Mouse (Mus musculus): Measurements from ENCODE around the gene Tmem163. TPM values are rescaled to one million over a fixed set of nuclear protein-coding genes. Genes with fewer than 3 reads are reported as not detected.

Tmem163 gene
- polyA plus RNA-seq, 2 experiments, result 0.13 to 0.27 TPM

DNA sequence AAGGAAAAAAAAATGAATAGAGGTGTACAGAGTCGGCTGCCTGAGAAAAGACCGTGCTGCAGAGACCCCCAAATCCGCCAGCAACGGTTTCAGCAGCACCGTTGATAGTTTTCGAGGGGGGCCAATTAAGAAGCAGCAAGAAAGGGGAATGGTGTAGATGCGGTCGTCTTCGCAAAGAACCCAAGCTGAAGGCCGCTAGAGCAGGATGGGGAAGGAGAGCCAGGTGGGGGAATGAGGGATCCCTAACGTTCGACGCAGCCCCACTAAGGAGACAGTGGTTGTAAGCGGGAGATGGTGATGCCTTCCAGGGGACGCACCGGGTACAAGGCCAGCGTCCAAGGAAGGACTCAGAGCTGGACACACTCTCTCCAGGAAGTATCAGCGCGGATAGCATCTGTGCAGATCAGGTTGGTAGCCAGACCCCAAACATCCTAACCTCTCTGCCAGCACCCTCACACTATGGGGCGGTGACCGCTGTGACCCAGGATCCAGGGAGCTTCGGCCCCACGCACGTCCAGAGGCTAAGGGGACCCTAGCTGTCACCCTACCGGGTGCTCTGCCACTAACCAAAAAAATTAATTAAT lies 2.7 kb downstream of the Tmem163 start:
- DNase-seq (ENCODE audit: low read depth in 3 of 3, low spot score in 3 of 3) (no peak), ATAC-seq (ENCODE audit: insufficient read depth) (no peak)
- H3K4me1 ChIP-seq (replicated peaks; ENCODE audit: control insufficient read depth in 2 of 2, insufficient read depth in 2 of 2, low read length in 1 of 2), result no peaks in the 10 kb centered on the region
- H3K9ac ChIP-seq (replicated peaks), result no peak overlapping the region
- H3K27ac ChIP-seq, result no peak overlapping the region
- no peaks in the 10 kb centered on the region for H3K9me3 ChIP-seq (ENCODE audit: control insufficient read depth, low read length)
- H3K36me3 ChIP-seq (replicated peaks; ENCODE audit: control insufficient read depth, insufficient read depth, low read depth), result no peaks in the 10 kb centered on the region
- 9% methylated on average over 25 of the region's 25 CpGs for WGBS (ENCODE audit: insufficient replicate concordance)
- no peak overlapping the region for H3K4me3 ChIP-seq (ENCODE audit: insufficient read depth in 1 of 2, low read depth in 2 of 2, low read length in 2 of 2)
- peak overlapping the region; percentile 56; the same call in 1 of the 2 replicates for H3K4me2 ChIP-seq (ENCODE audit: low read depth)
- TF ChIP-seq CTCF (IDR thresholded peaks at IDR 0.05; ENCODE audit: low read depth), result no peak
- no peak for TF ChIP-seq EP300 (IDR thresholded peaks at IDR 0.05; ENCODE audit: low read depth)
- peaks cover 51% of the 10 kb centered on the region for H3K27me3 ChIP-seq (ENCODE audit: control insufficient read depth, insufficient read depth, low read length)

DNA sequence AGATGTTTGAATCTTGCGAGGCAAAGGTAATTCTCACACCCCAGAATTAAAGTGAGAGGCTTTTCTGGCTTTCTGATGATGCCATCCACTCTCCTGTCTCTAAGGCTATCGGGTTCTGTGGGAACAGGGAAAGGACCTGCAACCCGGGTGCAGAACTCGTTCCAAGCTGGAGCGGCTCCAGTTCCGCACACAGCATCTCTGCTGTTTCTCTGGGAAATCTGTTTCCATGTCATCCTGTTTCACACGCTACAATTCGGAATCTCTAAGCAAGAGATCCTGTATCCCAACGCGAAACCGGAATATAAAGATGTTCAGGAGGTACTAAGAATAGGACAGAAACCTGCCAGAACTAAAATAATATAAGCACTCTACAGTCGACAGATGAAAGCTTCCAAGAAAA lies 3.2 kb downstream of the Tmem163 start:
- WGBS (ENCODE audit: insufficient replicate concordance), result 47% methylated on average over 12 of the region's 12 CpGs
- TF ChIP-seq CTCF (IDR thresholded peaks at IDR 0.05; ENCODE audit: low read depth) (no peak), EP300 (IDR thresholded peaks at IDR 0.05; ENCODE audit: low read depth) (no peak)
- no peak overlapping the region for H3K4me2 ChIP-seq (ENCODE audit: low read depth)
- H3K27ac ChIP-seq, result no peak overlapping the region
- H3K27me3 ChIP-seq (ENCODE audit: control insufficient read depth, insufficient read depth, low read length), result peaks cover 51% of the 10 kb centered on the region
- DNase-seq (ENCODE audit: low read depth in 3 of 3, low spot score in 3 of 3), result no peak
- H3K36me3 ChIP-seq (replicated peaks; ENCODE audit: control insufficient read depth, insufficient read depth, low read depth), result no peaks in the 10 kb centered on the region
- H3K4me1 ChIP-seq (replicated peaks; ENCODE audit: control insufficient read depth in 2 of 2, insufficient read depth in 2 of 2, low read length in 1 of 2), result no peaks in the 10 kb centered on the region
- H3K4me3 ChIP-seq (ENCODE audit: insufficient read depth in 1 of 2, low read depth in 2 of 2, low read length in 2 of 2), result no peak overlapping the region
- no peaks in the 10 kb centered on the region for H3K9me3 ChIP-seq (ENCODE audit: control insufficient read depth, low read length)
- no peak for ATAC-seq (ENCODE audit: insufficient read depth)
- no peak overlapping the region for H3K9ac ChIP-seq (replicated peaks)

DNA sequence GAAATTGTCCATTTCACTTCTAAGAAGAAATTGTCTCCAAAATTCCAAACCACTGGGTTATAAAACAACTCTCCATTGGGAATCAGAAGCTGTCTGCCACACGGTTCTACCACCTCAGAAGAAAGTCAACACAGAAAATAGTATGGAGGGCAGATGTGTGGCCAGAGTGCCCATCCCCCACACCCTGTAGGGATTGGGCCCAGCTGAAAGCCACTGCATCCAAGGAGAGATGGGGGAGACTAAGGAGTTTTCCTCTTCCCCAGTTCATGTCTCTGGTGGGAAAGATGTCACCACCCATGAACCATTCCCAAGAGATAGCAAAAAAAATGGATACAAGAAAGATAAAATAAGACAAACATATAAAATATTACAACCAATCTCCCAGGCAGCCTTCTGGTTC lies 4.1 kb downstream of the Tmem163 start:
- no peak overlapping the region for H3K27ac ChIP-seq
- WGBS (ENCODE audit: insufficient replicate concordance), result 30% methylated on average over 1 of the region's 1 CpGs
- no peaks in the 10 kb centered on the region for H3K36me3 ChIP-seq (replicated peaks; ENCODE audit: control insufficient read depth, insufficient read depth, low read depth)
- H3K4me2 ChIP-seq (ENCODE audit: low read depth), result no peak overlapping the region
- H3K27me3 ChIP-seq (ENCODE audit: control insufficient read depth, insufficient read depth, low read length), result peaks cover 49% of the 10 kb centered on the region
- ATAC-seq (ENCODE audit: insufficient read depth), result no peak
- H3K4me1 ChIP-seq (replicated peaks; ENCODE audit: control insufficient read depth in 2 of 2, insufficient read depth in 2 of 2, low read length in 1 of 2), result no peaks in the 10 kb centered on the region
- TF ChIP-seq EP300 (IDR thresholded peaks at IDR 0.05; ENCODE audit: low read depth) (no peak), CTCF (IDR thresholded peaks at IDR 0.05; ENCODE audit: low read depth) (no peak)
- H3K4me3 ChIP-seq (ENCODE audit: insufficient read depth in 1 of 2, low read depth in 2 of 2, low read length in 2 of 2), result no peak overlapping the region
- H3K9me3 ChIP-seq (ENCODE audit: control insufficient read depth, low read length), result no peaks in the 10 kb centered on the region
- no peak overlapping the region for H3K9ac ChIP-seq (replicated peaks)
- DNase-seq (ENCODE audit: low read depth in 3 of 3, low spot score in 3 of 3), result no peak

DNA sequence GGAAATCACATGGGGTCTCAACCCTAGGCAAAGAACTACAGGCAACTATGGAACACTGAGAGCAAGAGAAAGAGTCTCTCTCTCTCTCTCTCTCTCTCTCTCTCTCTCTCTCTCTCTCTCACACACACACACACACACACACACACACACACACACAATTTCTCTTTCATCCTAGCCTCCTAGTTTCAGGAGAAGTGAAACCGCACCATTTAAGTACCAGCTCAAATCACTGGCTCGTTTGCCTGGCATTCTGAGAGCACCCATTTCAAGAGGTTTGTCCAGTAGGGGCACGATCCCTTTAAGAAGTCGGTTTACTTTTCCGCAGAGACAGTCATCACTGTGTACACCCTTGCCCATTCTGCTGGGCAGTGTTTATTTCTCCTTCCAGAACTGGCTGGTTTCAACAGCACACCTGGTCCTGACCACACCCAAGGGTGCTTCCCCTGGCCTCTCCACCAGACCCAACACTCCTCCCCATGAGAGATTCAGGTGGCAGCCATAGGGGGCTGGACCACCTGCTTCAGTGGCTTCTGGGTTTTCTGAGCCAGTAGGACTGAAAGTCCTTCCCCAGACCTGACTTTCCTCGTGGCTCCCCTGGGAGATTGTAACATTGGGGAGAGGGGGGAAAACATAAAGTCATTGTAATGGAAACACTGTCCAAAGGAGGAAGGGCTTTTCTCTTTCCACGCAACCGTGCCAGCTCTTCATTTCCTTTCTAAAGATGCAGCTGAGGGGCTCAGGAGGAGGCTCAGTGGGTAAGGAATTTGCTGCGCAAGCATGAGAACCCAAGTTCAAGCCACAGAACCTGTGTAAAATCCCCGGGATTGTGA lies 5.9 kb downstream of the Tmem163 start:
- ATAC-seq (ENCODE audit: insufficient read depth) (no peak), DNase-seq (ENCODE audit: low read depth in 3 of 3, low spot score in 3 of 3) (no peak)
- no peak for TF ChIP-seq CTCF (IDR thresholded peaks at IDR 0.05; ENCODE audit: low read depth)
- TF ChIP-seq EP300 (IDR thresholded peaks at IDR 0.05; ENCODE audit: low read depth), result no peak
- WGBS (ENCODE audit: insufficient replicate concordance), result 62% methylated on average over 10 of the region's 10 CpGs
- Histone ChIP-seq H3K27me3 (ENCODE audit: control insufficient read depth, insufficient read depth, low read length) (peaks cover 31% of the 10 kb centered on the region), H3K9me3 (ENCODE audit: control insufficient read depth, low read length) (no peaks in the 10 kb centered on the region), H3K4me3 (ENCODE audit: insufficient read depth in 1 of 2, low read depth in 2 of 2, low read length in 2 of 2) (no peak overlapping the region), H3K36me3 (replicated peaks; ENCODE audit: control insufficient read depth, insufficient read depth, low read depth) (no peaks in the 10 kb centered on the region), H3K4me2 (ENCODE audit: low read depth) (no peak overlapping the region), H3K9ac (replicated peaks) (no peak overlapping the region), H3K27ac (no peak overlapping the region), H3K4me1 (replicated peaks; ENCODE audit: control insufficient read depth in 2 of 2, insufficient read depth in 2 of 2, low read length in 1 of 2) (no peaks in the 10 kb centered on the region)

DNA sequence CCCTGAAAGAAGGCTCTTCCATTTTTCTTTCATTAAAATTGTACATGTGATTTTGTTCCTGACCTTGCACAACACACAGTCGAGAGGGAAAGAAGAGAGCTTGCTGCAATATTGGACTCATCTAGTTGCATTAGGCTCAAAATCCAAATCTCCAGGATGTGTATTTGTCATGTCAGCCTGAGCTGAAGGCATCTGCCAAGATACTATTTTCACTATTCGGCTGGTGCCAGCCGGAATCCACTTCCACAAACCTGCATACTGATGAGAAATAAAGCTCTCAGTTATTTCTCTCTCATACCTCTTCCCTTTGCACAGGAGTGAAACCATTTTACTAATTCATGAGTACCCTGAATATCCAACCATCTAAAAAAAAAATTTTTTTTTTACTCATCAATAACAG lies 11.2 kb downstream of the Tmem163 start:
- no peak overlapping the region for H3K4me3 ChIP-seq (ENCODE audit: insufficient read depth in 1 of 2, low read depth in 2 of 2, low read length in 2 of 2)
- H3K9me3 ChIP-seq (ENCODE audit: control insufficient read depth, low read length), result no peaks in the 10 kb centered on the region
- H3K36me3 ChIP-seq (replicated peaks; ENCODE audit: control insufficient read depth, insufficient read depth, low read depth), result no peaks in the 10 kb centered on the region
- no peak overlapping the region for H3K27ac ChIP-seq
- no peak for DNase-seq (ENCODE audit: low read depth in 3 of 3, low spot score in 3 of 3)
- H3K4me1 ChIP-seq (replicated peaks; ENCODE audit: control insufficient read depth in 2 of 2, insufficient read depth in 2 of 2, low read length in 1 of 2), result no peaks in the 10 kb centered on the region; a peak in 1 of 4 replicates
- WGBS (ENCODE audit: insufficient replicate concordance), result 70% methylated on average over 3 of the region's 3 CpGs
- H3K27me3 ChIP-seq (ENCODE audit: control insufficient read depth, insufficient read depth, low read length), result no peaks in the 10 kb centered on the region
- no peak for ATAC-seq (ENCODE audit: insufficient read depth)
- TF ChIP-seq EP300 (IDR thresholded peaks at IDR 0.05; ENCODE audit: low read depth) (no peak), CTCF (IDR thresholded peaks at IDR 0.05; ENCODE audit: low read depth) (no peak)
- no peak overlapping the region for H3K9ac ChIP-seq (replicated peaks)
- no peak overlapping the region for H3K4me2 ChIP-seq (ENCODE audit: low read depth)
